Mouse (Mus musculus) ES-E14 (cell line): ENCODE results near the gene Prkch. TPM values are rescaled to one million over a fixed set of nuclear protein-coding genes. Genes with fewer than 3 reads are reported as not detected.

Experiments used
- DNase-seq: peaks from one replicate; pipeline ENCODE4 v3.0.0-alpha.2; 2013; ENCODE audit warnings: low read depth, low spot score
- H3K27ac ChIP-seq: 2 replicates; pipeline ENCODE4 v1.5.1; 2012; ENCODE audit warnings: low read depth, mild to moderate bottlenecking, low read length, moderate library complexity, mixed read lengths; ENCODE audit not compliant: poor library complexity, insufficient read depth, severe bottlenecking
- H3K36me3 ChIP-seq: 2 replicates; pipeline ENCODE4 v1.6.1; 2012; ENCODE audit warnings: mild to moderate bottlenecking, low read length, moderate library complexity, mixed read lengths; ENCODE audit not compliant: control insufficient read depth, poor library complexity, insufficient read depth, severe bottlenecking
- H3K4me1 ChIP-seq, 2 experiments: fragments of 150-350 bp in 1 of 2; sonication (generic) in 1 of 2; 2 replicates each; pipeline ENCODE4 v1.6.1; 2012; ENCODE audit warnings: low read length in 2 of 2, mild to moderate bottlenecking in 1 of 2, mixed read lengths in 1 of 2; ENCODE audit not compliant: control insufficient read depth in 2 of 2, insufficient read depth in 2 of 2, poor library complexity in 1 of 2
- H3K4me3 ChIP-seq, 2 experiments: fragments of 150-350 bp in 1 of 2; sonication (generic) in 1 of 2; 2 replicates each; pipeline ENCODE4 v1.5.1; 2012; ENCODE audit warnings: low read length in 2 of 2, low read depth in 1 of 2, mild to moderate bottlenecking in 1 of 2, mixed read lengths in 1 of 2; ENCODE audit not compliant: insufficient read depth in 1 of 2, poor library complexity in 1 of 2, severe bottlenecking in 1 of 2
- H3K9ac ChIP-seq: 2 replicates; pipeline ENCODE4 v1.6.1; 2012; ENCODE audit warnings: low read depth, mild to moderate bottlenecking, low read length, mixed read lengths; ENCODE audit not compliant: poor library complexity, insufficient read depth, severe bottlenecking
- H3K9me3 ChIP-seq: fragments of 150-350 bp; sonication (generic); 2 replicates; pipeline ENCODE4 v1.6.1; 2012; ENCODE audit warnings: low read depth, mild to moderate bottlenecking, low read length; ENCODE audit not compliant: control insufficient read depth, insufficient read depth
- CHD2 ChIP-seq: IDR thresholded peaks from 2 replicates; pipeline ENCODE4 v1.6.1; 2014; ENCODE audit warnings: mild to moderate bottlenecking, low read depth, low read length, inconsistent platforms
- HCFC1 ChIP-seq: IDR thresholded peaks from 2 replicates; pipeline ENCODE4 v1.6.1; 2012; ENCODE audit warnings: low read length, inconsistent platforms, borderline replicate concordance; ENCODE audit not compliant: insufficient read depth
- MAFK ChIP-seq: IDR thresholded peaks from 2 replicates; pipeline ENCODE4 v1.6.1; 2014; ENCODE audit warnings: mild to moderate bottlenecking, low read depth, low read length, inconsistent platforms; ENCODE audit not compliant: insufficient read depth
- ZC3H11A ChIP-seq: IDR thresholded peaks from 2 replicates; pipeline ENCODE4 v1.6.1; 2012; ENCODE audit warnings: low read depth, mild to moderate bottlenecking, inconsistent platforms, low read length, borderline replicate concordance
- ZNF384 ChIP-seq: IDR thresholded peaks from 2 replicates; pipeline ENCODE4 v1.6.1; 2012; ENCODE audit warnings: low read depth, low read length, inconsistent platforms
- in situ Hi-C, 2 experiments: fragments of 600-800 bp; cut with MboI; formaldehyde crosslinking; loops; one replicate each; pipeline ENCODE4 v1.15.1; 2025; ENCODE audit warnings: low sequenced_read_pairs in 2 of 2, inconsistent platforms in 1 of 2; ENCODE audit not compliant: unreplicated experiment in 2 of 2
- total RNA-seq: library from RNA; depleted of rRNA; stranded (reverse); fragments of 300-350 nt; gene quantifications from 2 replicates; pipeline ENCODE4 v1.2.3, GENCODE M21; 2012

The Prkch gene
- total RNA-seq, 1 experiment: 2.8 TPM

DNA sequence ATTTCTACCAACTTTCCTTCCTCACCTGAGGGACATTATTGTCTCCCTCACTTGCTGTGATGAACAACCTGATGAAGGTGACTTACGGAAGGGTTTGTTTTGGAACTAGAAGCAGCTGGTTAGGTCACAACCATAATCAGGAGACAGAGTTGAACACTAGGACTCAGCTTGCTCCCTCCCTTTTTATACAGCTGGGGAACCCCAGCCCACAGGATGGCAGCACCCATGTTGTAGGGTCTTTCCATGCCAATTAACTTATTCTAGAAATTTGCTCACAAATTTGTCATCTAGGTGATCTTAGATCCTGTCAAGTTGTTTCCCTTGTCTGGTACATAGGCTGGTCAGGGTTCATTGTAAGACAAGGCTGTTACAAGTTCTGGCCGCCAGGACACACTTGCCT, 130.7 kb downstream of the Prkch start:
- DNase-seq: no peak
- in situ Hi-C loops: loop anchor here (10.0 to 25.0 kb wide), 2 partner anchors 572 to 579 kb away; no protein-coding TSS in a partner anchor
- TF ChIP-seq ZC3H11A (no peak), CHD2 (no peak), MAFK (no peak), HCFC1 (no peak), ZNF384 (no peak)
- no peak overlapping the region for H3K9ac ChIP-seq
- no peak overlapping the region for H3K4me3 ChIP-seq
- H3K4me1 ChIP-seq: peaks cover 0 to 5% of the 10 kb centered on the region in 2 experiments; a peak in 1 of 4 replicates
- H3K27ac ChIP-seq: no peak overlapping the region
- no peaks in the 10 kb centered on the region for H3K36me3 ChIP-seq
- no peaks in the 10 kb centered on the region for H3K9me3 ChIP-seq

DNA sequence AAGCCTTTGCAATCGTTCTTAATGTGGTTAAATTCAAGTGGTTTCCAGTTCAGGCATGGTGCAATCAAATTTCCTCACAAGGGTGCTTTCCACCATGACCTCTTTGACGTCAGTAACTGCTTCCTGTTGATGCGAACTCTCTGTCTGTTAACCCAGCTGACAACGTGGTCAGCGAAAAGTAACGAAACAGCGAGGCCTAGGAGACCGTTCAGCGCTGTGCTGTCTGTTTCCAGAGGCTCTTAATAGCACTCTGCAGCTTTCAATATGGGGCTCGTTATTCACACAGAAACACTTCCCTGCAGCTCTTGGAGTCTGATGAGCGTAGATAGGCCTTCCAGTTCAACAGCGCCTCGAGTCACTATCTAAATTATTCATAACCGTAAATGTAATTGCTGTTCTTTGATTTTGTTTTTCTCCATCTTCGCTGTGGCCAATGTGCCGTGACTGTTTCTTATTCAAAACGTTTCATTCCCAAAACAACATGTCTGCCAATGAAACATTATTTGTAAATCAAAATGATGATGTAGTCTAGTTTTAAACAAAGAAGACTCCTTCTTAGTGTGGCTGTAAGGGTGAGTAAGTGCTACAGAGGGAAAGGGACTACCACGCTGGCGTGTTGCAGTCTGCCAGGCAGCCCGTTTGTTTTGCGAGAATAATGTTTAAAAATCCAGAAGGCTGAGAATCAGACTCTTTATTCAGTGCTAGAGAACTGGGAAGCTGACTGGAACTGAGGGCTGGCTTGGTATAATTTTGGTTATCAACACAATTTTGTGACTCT, 131.5 kb downstream of the Prkch start:
- DNase-seq: no peak
- Histone ChIP-seq H3K27ac (no peak overlapping the region), H3K9me3 (no peaks in the 10 kb centered on the region), H3K4me3 (no peak overlapping the region), H3K36me3 (no peaks in the 10 kb centered on the region), H3K9ac (no peak overlapping the region), H3K4me1 (peaks cover 0 to 5% of the 10 kb centered on the region in 2 experiments; a peak in 1 of 4 replicates)
- in situ Hi-C loops: loop anchor here (10.0 to 25.0 kb wide), 2 partner anchors 571 to 579 kb away; no protein-coding TSS in a partner anchor
- TF ChIP-seq HCFC1: no peak
- no peak for TF ChIP-seq ZC3H11A
- no peak for TF ChIP-seq MAFK
- no peak for TF ChIP-seq CHD2
- TF ChIP-seq ZNF384: no peak

DNA sequence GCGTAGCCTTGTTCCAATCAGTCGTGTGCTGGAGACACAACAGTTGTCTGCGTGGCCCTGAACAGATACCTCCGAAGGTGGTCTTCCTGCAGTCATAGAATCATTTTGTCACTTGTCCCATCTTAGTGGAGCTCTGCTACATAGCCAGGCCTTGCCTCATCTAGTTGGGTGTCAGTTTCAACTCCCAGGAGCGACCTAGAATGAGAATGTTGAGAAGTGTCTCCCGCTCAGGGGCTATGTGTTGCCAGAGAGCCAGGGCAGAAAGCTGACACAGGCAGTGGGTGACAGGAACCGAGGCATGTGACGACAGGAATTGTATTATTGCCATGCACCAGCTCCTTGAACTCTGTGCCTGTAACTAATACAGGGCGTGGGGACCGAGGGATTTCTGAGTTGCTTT, 133.4 kb downstream of the Prkch start:
- no peak for TF ChIP-seq ZC3H11A
- no peak for TF ChIP-seq ZNF384
- no peak for TF ChIP-seq HCFC1
- TF ChIP-seq MAFK: no peak
- H3K27ac ChIP-seq: no peak overlapping the region
- H3K4me1 ChIP-seq: peaks cover 0 to 5% of the 10 kb centered on the region in 2 experiments; a peak in 1 of 4 replicates
- H3K36me3 ChIP-seq: no peaks in the 10 kb centered on the region
- H3K4me3 ChIP-seq: no peak overlapping the region
- no peak overlapping the region for H3K9ac ChIP-seq
- no peak for DNase-seq
- no peaks in the 10 kb centered on the region for H3K9me3 ChIP-seq
- in situ Hi-C loops: loop anchor here (10.0 to 25.0 kb wide), 2 partner anchors 569 to 577 kb away; no protein-coding TSS in a partner anchor

GRCm38 (mm10) chr12:73719816-73720215, 135.2 kb downstream of the Prkch start:
- Histone ChIP-seq H3K4me1 (peaks cover 0 to 5% of the 10 kb centered on the region in 2 experiments; a peak in 1 of 4 replicates), H3K9ac (no peak overlapping the region), H3K9me3 (no peaks in the 10 kb centered on the region), H3K36me3 (no peaks in the 10 kb centered on the region), H3K4me3 (no peak overlapping the region), H3K27ac (no peak overlapping the region)
- TF ChIP-seq HCFC1 (no peak), ZNF384 (no peak), CHD2 (no peak), ZC3H11A (no peak), MAFK (no peak)
- DNase-seq: peak; percentile 57
- in situ Hi-C loops: loop anchor here (10.0 to 25.0 kb wide), 2 partner anchors 567 to 575 kb away; no protein-coding TSS in a partner anchor
